Mouse (Mus musculus): ENCODE measurements around the gene Lars2.
"Not testable (repeated sequence)": the region's sequence is repeated elsewhere in the genome, so short reads cannot be mapped to it uniquely, and the experiment has no call there.

Lars2 gene

DNA sequence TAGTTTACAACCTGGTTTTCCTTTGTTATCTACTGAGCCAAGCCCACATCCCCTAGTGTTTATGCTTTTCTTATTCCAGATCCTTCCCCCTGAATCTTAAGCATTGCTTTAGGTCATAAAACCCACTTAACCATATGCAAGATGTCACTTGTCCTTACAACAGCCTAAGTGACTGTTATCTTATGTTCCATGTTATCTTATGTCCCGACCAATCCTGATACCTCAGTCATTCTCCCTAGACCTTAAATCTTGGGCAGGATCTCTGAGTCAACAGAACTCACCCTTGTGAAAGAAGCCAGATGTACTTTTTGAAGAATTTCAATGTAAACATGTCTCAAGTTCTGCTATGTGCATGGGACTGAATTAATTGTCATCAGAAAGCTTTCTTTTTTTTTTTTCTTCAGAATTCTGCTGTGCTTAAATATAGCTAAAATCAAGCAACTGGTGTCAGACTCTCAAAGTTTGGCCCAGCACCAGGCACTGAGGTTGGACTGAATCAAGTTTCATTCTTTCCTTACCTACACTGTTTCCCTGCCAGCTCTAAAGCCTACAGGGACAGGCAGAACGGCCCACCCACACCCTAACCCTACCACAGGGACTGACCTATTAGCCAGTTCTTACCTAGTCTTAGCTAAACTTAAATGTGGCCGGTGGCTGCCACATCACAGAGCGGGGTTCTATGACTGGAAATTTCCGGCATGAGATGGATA lies 24.6 kb downstream of the Lars2 start:
- DNase-seq (ENCODE audit: extremely low spot score, low read depth, low spot score): no peak

DNA sequence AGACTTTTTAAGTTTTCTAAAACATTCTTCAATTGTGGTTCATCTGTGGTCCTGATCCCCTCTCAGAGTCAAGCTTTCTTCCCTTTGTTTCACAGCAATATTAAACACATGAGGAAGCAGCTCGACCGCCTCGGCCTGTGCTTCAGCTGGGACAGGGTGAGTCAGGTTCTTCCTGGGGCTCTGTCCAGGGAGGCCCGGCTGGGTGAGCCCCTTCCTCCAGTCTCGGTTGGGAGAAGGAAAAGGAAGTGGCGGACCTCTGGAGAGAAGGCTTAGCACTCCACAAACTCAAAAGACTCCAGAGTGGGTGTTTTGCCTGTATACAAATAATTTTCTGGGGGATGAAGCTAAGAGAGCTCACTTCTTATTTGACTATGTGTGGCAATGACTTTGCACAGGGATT lies 28.1 kb downstream of the Lars2 start:
- no peak for DNase-seq (ENCODE audit: extremely low spot score, low read depth, low spot score)

DNA sequence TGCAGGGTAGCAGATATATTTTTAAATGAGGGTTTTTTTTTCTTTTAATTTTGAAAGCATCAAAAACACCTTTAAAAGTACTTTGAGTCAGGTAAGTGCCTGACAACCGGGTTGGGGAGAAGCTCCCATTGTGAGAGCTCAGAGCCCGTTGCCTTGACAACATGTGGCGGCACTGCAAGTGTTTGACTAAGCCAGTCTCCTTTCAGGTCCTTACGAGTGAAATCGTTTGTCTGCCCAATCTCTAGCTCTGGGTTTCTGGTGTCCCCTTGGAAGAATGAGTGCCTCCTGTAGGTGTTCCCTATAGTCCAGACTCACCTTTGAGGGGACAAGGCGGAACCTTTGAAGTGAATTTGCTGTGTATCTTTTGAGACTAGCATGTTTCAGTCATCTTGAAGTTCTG lies 31.0 kb downstream of the Lars2 start:
- DNase-seq (ENCODE audit: extremely low spot score, low read depth, low spot score): no peak

GRCm38 (mm10) chr9:123402215-123402614 lies 35.5 kb downstream of the Lars2 start:
- DNase-seq (ENCODE audit: extremely low spot score, low read depth, low spot score): no peak

GRCm38 (mm10) chr9:123403031-123403430 lies 36.3 kb downstream of the Lars2 start:
- DNase-seq (ENCODE audit: extremely low spot score, low read depth, low spot score): no peak

DNA sequence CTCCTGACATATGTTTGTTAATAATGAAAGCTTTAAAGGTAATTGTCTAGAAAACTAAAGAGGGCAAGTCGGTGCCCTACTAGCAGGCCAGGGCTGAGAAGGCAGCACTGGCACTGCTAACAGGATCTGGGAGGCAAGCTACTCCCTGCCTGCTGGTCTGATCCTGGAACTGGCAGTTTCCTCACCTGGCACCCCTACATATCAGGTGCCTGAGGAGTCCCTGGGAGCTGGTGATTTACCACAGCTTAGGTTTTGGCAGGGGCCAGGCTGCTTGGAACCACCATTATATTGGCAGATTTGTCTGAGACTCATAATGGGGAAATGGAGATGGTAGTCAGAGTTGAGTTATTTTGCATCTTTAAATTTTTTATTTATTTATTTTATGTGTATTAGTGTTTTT lies 38.5 kb downstream of the Lars2 start:
- DNase-seq (ENCODE audit: extremely low spot score, low read depth, low spot score): no peak

- DNase-seq (ENCODE audit: extremely low spot score, low read depth, low spot score): no peak
Observed at GRCm38 (mm10) chr9:123408771-123409170, 42.0 kb downstream of the Lars2 start.

DNA sequence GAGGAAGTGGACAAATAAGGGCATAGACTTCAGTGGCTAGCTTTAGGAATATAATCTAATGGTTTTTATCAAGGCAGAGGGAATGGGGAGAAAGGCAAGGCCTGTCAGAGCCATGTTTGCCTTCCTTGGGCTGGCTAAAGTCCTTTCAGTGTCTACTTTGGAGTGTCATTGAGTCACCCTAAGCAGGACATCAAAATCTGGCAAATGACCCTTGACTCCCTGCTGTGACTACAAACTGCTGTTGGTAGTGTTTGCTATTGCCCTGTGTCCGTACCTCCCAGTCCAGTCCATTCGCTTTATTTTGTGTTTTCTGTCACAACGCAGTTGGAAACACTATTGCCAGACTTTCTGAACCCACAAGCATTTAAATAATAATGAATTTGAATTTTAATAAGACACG lies 63.1 kb downstream of the Lars2 start:
- no peak for DNase-seq (ENCODE audit: extremely low spot score, low read depth, low spot score)

- no peak for DNase-seq (ENCODE audit: extremely low spot score, low read depth, low spot score)
Observed at GRCm38 (mm10) chr9:123430973-123431372, 64.2 kb downstream of the Lars2 start.

DNA sequence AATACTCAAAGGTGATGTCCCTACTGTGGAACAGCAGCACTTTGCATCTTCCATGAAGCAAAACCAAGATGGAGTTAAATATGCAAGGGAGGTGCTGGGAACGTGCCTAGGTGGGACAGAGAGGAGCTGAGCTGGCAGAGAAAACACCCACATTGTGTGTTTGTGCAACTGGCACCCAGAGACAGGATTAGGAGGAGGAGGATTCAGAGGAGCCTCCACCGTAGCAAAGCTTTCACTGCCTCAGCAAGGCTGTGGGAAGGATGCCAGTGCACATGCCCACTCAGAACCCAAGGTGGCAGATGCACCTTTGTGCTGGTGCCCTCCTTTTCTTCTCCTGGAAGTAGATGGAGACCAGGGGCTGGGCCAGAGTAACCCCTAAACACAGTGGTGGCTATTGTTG lies 71.5 kb downstream of the Lars2 start:
- no peak for DNase-seq (ENCODE audit: extremely low spot score, low read depth, low spot score)

- DNase-seq (ENCODE audit: extremely low spot score, low read depth, low spot score): no peak
Observed at GRCm38 (mm10) chr9:123440230-123441058, 73.7 kb downstream of the Lars2 start.

DNA sequence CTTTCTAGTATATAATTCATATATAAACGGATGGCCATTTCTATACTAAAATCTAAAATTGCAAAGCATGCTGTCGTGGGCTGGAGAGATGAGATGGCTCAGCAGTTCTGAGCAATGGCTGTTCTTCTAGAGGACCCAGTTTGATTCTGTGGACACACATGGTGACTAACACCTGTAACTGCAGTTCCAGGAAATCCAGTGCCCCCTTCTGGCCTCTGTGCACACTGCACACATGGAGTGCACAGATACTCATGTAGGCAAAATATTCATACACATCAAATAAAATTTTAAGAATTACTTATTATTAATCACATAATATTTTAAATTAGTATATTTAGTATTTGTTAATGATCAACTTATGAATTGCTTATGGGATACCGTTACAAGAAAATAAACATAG lies 80.4 kb downstream of the Lars2 start:
- DNase-seq (ENCODE audit: extremely low spot score, low read depth, low spot score): not testable (repeated sequence)

GRCm38 (mm10) chr9:123448594-123448993 lies 81.9 kb downstream of the Lars2 start:
- no peak for DNase-seq (ENCODE audit: extremely low spot score, low read depth, low spot score)

DNA sequence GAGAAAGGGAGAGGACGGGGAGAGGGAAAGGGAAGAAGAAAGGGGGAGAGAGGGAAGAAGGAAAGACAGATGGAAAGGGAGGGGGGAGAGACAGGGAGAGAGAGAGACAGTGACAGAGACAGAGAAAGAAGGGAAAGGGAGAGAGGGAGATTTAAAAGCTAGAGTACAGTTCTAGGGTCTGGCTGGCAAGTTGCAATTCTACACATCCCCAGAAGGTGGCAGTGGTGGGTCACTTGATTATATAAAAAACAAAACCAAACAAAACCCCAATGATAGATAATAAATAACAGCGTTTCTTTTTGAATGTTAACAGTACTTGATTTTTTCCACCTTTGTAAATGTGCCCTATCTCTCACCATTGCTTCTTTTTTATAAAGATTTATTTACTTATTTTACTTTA lies 83.4 kb downstream of the Lars2 start:
- DNase-seq (ENCODE audit: extremely low spot score, low read depth, low spot score): peak; percentile 8

GRCm38 (mm10) chr9:123451772-123452171 lies 85.0 kb downstream of the Lars2 start:
- DNase-seq (ENCODE audit: extremely low spot score, low read depth, low spot score): no peak

GRCm38 (mm10) chr9:123456634-123457602 lies 90.2 kb downstream of the Lars2 start:
- DNase-seq (ENCODE audit: extremely low spot score, low read depth, low spot score): no peak

GRCm38 (mm10) chr9:123457603-123458002 lies 90.9 kb downstream of the Lars2 start:
- no peak for DNase-seq (ENCODE audit: extremely low spot score, low read depth, low spot score)

GRCm38 (mm10) chr9:123467141-123467620 lies 100.5 kb downstream of the Lars2 start:
- DNase-seq (ENCODE audit: extremely low spot score, low read depth, low spot score): no peak

DNA sequence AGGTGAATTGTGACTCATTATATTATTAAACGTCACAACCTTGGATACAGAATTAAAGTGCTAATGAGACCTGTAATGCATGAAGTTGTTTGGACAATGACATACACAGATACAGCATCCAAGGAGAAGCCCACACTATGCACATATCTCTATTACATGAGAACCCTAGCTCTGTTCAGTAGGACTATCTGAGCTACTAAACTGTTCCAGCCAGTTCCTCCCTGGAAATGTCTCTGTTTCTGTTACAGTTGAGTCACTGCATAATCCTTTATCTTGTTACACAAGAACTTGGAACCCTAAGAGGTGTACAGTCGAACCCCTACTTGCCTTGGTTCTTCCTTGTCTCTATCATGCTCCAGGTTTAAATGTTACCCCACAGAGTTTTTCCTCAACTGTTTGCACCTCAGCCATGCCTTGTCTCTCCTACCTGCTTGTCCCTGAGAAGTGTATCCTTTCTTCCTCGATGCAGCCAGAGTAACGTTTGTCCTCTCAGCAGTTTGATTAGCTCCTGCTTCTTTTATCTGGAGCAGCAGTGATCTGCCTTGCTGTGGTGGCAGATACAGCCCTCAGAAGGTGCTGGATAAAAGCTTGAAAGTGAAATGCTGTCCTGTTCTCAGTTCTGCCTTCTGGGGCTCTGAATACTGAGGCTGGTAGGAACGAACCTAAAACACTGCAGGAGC lies 101.8 kb downstream of the Lars2 start:
- no peak for DNase-seq (ENCODE audit: extremely low spot score, low read depth, low spot score)

- no peak for DNase-seq (ENCODE audit: extremely low spot score, low read depth, low spot score)
Observed at GRCm38 (mm10) chr9:123469087-123469486, 102.4 kb downstream of the Lars2 start.

DNA sequence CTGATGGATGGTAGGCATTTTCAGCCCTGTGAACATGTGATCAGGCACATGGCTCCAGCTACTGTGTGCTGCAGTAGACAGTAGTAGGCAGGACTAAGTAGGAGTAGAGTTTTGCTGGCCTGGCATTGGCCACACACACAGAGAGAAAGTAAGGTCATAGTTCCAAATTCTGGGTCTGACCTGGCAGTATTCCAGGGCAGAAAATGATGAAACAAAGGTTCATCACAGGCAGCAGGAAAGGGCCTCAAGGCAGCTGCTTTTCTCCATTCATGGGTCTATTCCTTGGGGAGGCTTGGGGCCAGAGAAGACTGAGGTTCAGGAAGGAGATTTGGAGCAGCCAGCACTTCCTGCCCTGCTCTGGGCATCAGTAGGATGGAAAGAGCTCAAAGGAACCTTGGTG lies 106.7 kb downstream of the Lars2 start:
- DNase-seq (ENCODE audit: extremely low spot score, low read depth, low spot score): no peak

Data from hindlimb bud, embryonic 11.5 days (tissue).